Mouse (Mus musculus) gastrocnemius, adult 2 months (tissue): ENCODE measurements around the gene Ercc6. TPM values are rescaled to one million over a fixed set of nuclear protein-coding genes. Genes with fewer than 3 reads are reported as not detected.

Experiments
- DNase-seq: peaks from one replicate; pipeline ENCODE4 v3.0.0; 2022
- H3K27ac ChIP-seq: fragments of 200-600 bp; 2 replicates; pipeline ENCODE4 v1.8.1; 2022; ENCODE audit warnings: mild to moderate bottlenecking
- H3K4me3 ChIP-seq: fragments of 200-600 bp; 2 replicates; pipeline ENCODE4 v1.8.1; 2022; ENCODE audit warnings: mild to moderate bottlenecking, moderate library complexity
- CTCF ChIP-seq: fragments of 200-600 bp; IDR thresholded peaks from 2 replicates; pipeline ENCODE4 v1.8.1; 2022; ENCODE audit warnings: antibody characterized with exemption, mild to moderate bottlenecking, moderate library complexity
- intact Hi-C: fragments of 180-260 bp; cut with DNase I; formaldehyde crosslinking; loops from one replicate; pipeline ENCODE4 v1.15.1; 2025
- total RNA-seq, 2 experiments: library from RNA; stranded (reverse); gene quantifications; 2 replicates each; pipeline ENCODE4 v1.2.3; 2021

Ercc6 gene
- total RNA-seq, 2 experiments from 2014 or later: 4.4 to 4.5 TPM

DNA sequence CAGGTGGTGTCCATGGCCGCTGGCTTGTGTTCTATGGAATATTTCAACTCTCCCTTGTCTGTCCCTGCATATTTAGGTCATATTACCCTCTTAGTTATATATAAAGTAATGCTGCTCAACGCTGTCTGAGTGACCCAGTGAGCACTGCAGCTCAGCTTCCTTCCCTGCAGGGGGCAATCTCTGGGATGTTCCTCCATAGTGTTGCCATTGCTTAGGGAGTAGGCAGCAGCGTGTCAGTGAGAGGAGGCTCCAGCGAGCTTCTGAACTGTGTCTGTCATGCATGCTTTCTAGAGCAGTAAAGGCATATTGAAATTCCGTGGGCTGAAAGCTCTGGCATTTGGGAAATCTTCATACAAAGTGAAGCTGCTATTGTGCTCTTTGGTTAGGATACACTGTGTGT lies 38.5 kb downstream of the Ercc6 start:
- peak; percentile 31; the same call in 1 of the 2 replicates for TF ChIP-seq CTCF
- intact Hi-C loops: no loop called here
- Histone ChIP-seq H3K27ac (no peak overlapping the region), H3K4me3 (no peak overlapping the region)
- DNase-seq: no peak

DNA sequence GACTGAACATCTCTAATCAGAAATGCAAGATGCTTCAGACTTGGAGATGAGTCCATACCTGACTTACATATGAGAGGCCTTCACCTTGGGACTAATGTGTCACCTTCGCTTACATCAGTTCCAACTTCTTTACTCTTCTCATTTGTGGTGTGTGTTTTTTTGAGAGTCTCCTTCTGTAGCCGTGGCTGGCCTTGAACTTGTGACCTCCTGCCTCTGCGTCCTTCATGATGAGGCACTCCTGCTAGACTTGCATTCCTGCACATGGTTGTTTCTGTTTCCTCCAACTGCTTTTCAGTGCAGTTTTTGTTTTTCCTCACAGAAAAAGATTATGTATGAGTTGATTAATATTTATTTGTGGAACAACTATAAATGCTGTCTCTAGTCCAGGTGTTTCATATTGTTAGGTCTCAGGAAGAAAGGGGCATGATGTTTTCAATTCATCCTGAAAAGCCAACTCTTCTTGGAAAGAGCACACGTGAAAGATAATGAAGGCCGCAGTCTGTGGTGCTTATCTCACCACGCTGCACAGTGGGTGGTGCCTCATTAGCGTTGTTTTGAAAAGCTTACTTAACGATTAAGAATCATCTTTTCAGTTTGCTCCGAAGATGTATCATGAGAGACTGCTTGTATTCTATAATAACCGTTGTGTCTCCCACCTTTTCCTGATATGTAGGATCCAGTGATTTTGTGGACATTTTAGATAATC lies 40.0 kb downstream of the Ercc6 start:
- DNase-seq: no peak
- intact Hi-C loops: no loop called here
- H3K4me3 ChIP-seq: no peak overlapping the region
- no peak overlapping the region for H3K27ac ChIP-seq
- no peak for TF ChIP-seq CTCF

DNA sequence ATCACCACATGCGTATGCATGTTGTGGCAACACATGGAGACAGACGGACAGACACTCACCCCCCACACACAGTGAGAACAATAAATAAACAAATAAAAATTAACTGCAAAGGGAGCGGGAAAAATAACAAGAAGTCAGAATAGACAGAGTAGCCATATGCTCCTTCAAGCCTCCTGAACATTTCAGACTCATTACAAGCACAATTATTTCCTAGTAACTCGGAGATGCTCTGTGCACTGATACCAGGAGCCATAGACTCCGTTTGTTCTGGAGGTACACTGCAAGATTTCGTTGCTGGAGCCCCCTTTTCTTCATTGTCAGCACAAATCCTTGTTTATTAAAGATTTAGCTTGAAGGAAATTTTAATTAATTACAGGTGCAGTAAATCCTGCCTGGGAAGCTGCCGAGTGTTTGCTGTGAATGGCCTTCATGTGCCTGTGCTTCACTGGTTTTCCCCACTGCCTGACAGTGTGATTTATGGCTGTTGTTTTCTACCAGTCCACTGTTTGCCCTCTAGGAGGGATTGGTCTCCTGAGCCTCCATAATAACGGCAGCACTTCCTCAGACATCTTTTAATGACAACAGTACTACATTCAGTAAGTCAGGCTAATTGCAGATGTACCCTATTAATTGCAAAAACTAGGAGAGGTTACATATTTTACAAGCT lies 41.7 kb downstream of the Ercc6 start:
- intact Hi-C loops: no loop called here
- no peak for DNase-seq
- no peak overlapping the region for H3K27ac ChIP-seq
- H3K4me3 ChIP-seq: no peak overlapping the region
- no peak for TF ChIP-seq CTCF

DNA sequence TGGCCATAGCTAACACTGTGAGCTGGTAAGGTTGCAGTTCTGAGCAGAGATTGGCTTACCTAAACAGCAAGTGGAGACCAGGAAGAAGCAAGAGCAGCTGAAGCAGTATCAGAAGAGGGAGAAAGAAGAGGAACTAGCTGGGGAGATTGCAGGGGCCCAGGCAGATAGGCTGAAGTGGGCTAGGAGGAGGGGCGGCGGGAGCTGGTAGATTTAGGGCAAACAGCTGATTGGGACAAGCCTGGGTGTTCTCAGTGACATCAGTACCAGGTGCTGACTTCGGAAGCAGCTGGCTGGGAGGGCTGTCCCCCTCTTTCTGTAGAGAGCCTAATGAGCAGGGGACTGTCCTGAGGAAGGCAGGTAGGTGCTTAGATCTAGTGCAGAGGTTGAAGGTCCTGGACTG lies 48.1 kb downstream of the Ercc6 start:
- Histone ChIP-seq H3K4me3 (no peak overlapping the region), H3K27ac (no peak overlapping the region)
- no peak for DNase-seq
- no peak for TF ChIP-seq CTCF
- intact Hi-C loops: no loop called here

DNA sequence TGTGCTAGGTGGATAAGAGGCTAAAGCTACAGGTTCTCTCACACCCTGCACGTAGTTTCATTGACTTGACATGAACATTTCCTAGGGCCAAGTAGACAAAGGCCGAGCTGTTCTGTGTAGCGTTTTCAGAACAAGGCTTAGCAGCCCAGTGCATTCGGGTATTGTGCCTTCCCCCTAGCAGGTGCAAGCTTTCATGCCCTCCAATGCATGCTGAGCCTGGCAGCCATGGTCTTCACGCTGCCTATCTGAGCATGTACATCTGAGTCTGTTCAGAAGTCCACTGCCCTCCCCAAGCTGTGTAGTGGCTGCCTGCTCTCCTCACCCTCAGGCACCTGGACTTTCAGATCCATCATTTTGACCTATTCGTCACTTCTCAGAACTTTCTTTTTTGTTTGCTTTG lies 50.3 kb downstream of the Ercc6 start:
- TF ChIP-seq CTCF: no peak
- no peak for DNase-seq
- Histone ChIP-seq H3K4me3 (no peak overlapping the region), H3K27ac (no peak overlapping the region)
- intact Hi-C loops: no loop called here

DNA sequence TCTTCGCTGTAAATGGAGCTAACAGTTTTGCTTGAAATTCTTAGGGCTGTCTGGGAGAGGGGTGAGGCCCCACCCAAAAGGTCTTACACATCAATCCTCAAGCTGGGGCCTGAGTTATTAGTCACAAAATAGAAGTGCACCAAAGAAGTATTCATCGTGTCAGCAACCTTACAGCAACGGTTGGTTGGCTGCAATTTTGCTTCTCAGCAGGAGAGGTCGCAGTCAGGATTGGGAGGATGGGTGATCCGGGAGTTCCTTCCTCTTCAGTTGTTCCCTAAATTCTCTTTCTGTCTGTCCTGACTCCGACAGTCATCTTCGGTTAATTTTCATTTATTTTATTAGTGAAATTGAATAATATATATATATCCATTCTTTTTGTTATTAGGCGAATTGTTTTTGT lies 59.2 kb downstream of the Ercc6 start:
- H3K4me3 ChIP-seq: no peak overlapping the region
- no peak for DNase-seq
- TF ChIP-seq CTCF: peak; percentile 8; the same call in 1 of the 2 replicates
- no peak overlapping the region for H3K27ac ChIP-seq
- intact Hi-C loops: no loop called here

DNA sequence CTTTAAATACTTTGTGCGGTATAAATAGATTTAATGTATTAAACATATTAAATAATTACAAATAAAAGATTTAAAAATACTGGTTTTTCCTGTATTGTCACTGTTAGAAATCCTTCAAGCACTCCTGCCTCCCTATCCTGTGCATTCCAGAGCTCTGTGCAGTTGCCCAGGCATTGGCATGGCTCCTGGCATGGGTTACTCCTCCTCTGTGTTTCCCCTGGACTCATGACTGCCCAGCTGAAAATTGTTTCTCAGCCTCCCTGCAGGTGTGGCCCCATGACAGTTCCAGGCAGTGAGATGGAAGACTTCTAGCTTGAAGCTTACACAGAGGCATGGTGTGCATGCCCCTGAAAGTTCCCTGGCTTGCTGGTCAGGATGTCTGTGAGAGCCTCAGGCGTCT lies 65.1 kb downstream of the Ercc6 start:
- TF ChIP-seq CTCF: no peak
- intact Hi-C loops: no loop called here
- no peak overlapping the region for H3K27ac ChIP-seq
- DNase-seq: no peak
- H3K4me3 ChIP-seq: no peak overlapping the region

DNA sequence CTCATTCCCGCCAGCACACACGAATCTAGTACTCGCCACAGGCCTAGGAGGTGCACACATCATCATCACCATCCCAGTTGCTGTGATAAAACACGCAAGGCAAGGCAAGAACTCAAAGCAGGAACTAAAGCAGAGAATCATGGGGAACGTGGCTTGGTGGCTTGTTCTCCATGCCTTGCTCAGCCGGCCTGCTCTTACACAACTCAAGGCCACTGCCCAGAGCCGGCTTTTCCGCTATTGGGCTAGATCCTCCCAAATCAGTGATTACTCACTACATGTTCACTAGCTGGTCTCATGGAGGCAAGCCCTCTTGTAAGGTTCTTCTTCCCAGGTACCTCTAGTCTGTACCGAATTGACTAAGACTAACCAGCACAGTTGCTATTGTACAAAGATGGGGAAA lies 70.4 kb downstream of the Ercc6 start:
- Histone ChIP-seq H3K4me3 (no peak overlapping the region), H3K27ac (no peak overlapping the region)
- intact Hi-C loops: no loop called here
- no peak for TF ChIP-seq CTCF
- DNase-seq: no peak

DNA sequence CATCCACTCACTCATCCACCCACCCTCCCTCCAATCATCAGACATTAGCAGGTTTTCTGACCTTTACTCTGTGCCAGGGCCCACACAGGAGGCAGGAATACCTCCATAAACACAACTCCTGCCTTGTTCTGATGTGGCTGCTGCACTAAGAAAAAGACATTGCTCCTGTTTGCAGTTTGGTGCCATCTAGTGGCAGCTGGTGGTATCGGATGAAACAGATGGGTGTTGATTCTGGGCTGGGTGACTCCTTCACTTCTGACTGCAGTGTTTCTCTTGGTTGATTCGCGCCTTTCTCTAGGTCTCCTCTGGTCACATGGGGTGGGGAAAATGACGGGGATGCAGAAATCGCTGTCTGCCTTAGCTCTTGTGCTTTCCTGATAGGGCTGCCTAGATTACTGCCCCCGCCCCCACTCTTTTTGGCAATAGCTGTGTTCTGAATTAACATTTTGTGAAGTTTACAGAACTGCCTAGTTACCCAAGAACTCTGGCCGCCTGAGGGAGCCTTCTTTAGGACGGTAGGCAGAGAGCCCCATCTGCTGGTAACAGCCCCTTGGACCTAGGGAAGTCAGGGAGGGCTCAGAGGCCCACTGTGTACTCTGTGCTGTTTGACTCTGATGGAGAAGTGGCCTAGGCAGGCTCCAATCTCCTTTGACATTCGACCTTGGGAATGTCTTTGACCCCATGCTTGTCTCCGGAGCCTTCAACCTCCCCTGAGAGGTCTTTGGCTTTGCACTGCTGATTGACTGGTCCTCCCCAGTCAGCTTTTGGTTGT lies 73.9 kb downstream of the Ercc6 start:
- peak; percentile 92 for TF ChIP-seq CTCF
- intact Hi-C loops: loop anchor here (1.0 kb wide), 1 partner anchor 56 kb away; no protein-coding TSS in a partner anchor
- no peak overlapping the region for H3K4me3 ChIP-seq
- no peak overlapping the region for H3K27ac ChIP-seq
- peak; percentile 78 for DNase-seq

DNA sequence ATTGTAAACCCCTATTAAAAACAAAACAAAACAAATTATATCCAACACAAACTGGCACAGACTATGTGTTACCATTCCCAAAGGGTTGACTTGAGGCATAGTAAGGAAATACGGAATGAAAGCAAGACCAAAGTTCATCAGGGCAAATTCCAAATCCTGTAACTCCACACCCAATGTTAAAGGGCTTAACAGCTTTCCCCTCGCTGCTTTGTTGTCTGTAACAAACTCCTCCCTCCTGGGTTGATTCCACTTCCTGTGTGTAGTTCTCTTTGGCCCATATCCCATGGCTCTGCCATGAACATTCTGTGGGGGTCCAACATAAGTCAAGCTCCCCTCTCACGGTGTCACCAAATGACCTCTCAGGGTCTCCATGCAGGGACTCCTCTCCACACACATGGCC lies 77.1 kb downstream of the Ercc6 start:
- Histone ChIP-seq H3K27ac (no peak overlapping the region), H3K4me3 (no peak overlapping the region)
- intact Hi-C loops: no loop called here
- DNase-seq: no peak
- TF ChIP-seq CTCF: no peak

DNA sequence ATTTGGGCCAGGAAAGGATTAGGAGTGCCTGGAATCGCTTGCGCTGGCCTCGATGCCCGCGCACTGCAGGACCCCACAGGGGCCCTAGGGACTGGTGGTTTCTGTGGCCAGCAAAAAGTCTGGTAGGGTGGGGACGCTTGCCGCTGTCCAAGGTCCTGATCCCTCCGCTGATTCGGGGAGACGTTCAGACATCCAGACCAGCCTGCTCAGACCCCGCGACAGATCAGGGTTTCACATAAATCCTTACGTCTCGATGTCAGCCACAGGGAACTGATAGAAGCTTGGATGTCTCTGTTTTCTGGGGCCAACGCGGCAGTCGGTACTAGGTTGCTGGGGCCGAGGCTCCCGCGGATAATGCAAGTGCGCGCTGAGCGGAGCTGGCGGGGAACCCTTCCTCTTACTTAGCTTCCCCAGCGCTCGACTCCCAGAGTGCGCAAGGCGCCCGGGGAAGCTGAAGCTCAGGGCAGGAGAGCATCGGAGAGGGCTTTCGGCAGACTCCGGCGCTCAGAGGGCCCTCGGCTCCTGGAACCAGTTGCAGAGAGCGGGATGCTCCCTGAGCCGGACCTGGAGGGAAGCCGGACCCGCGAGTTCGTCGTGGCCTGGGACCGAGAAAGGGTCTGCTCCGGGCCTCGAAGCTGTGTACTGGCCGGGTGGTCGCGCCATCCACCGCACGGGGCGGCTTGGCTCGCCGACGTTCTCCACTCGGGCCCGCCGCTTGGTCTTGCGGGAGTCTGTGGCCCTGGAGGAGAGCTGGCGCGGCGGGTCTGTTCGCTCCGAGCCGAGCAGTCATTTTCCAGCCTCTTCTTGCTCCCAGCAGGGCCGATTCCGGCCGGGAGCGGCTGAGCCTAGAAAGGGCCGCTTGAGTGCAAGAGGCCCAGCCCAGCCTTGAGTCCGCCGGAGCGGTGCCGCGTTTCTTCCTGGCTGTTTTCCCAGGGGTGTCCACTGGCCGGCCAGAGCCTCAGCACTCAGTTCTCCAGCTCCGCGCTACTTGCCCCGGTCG lies 84.2 kb downstream of the Ercc6 start:
- intact Hi-C loops: no loop called here
- peak; percentile 76 for DNase-seq

DNA sequence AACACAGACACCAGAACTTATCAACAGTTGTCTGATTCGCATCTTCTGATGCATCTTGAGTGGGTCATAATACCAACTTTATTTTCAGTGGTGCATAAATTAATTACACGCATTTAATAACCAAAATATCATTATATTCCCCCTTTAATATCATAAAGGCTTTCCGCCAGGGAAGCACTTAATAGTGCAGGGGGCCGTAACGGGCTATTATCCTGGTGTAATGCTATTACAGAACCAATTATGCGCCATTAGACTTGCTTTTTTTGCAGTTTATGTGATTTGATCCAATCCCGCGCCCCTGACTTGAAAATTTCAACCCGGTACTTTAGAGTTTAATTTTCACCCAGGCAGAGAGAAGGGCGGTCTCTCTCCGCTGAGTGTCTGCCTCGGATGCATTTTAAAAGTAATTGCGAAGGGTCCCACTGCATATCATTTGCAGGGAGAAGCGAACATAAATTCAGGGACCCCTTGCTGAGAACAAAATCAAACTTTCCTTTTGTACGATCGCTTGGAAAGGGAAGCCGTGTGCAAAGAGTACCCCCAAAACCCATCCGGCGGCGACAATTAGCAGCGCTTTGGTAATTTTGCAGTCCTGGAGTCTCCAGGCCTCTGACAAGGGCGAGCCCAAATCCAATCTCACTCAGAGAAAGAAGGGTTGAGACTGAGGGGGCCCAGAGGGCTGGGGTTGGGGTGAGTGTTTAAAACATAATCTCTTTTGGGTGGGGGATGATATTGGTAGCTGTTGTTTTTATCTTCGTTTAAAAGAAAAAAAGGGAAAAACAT lies 85.3 kb downstream of the Ercc6 start:
- Histone ChIP-seq H3K4me3 (no peak overlapping the region), H3K27ac (no peak overlapping the region)
- intact Hi-C loops: no loop called here
- DNase-seq: no peak
- no peak for TF ChIP-seq CTCF

More for the DNA sequence above, 84.2 kb downstream of the Ercc6 start:
- no peak for TF ChIP-seq CTCF
- Histone ChIP-seq H3K4me3 (peak overlapping the region; percentile 48), H3K27ac (no peak overlapping the region)
